Mouse (Mus musculus) brain, embryonic 14.5 days (tissue): ENCODE data around the gene Atox1. TPM values are rescaled to one million over a fixed set of nuclear protein-coding genes. Genes with fewer than 3 reads are reported as not detected.

ENCODE experiments used
- DNase-seq: peaks from one replicate; pipeline ENCODE4 v3.0.0-alpha.2; 2011; ENCODE audit warnings: low read depth
- CTCF ChIP-seq: fragments of 200-500 bp; IDR thresholded peaks from 2 replicates; pipeline ENCODE4 v1.5.1; 2012; ENCODE audit warnings: inconsistent platforms, mild to moderate bottlenecking, moderate library complexity, borderline replicate concordance; ENCODE audit not compliant: insufficient read depth, insufficient read length; ENCODE audit errors: extremely low read depth
- POLR2A ChIP-seq: fragments of 200-500 bp; IDR thresholded peaks from 2 replicates; pipeline ENCODE4 v1.6.1; 2012; ENCODE audit warnings: mild to moderate bottlenecking, inconsistent platforms, borderline replicate concordance; ENCODE audit not compliant: poor library complexity, insufficient read depth, insufficient read length, severe bottlenecking; ENCODE audit errors: extremely low read depth
- polyA plus RNA-seq: library from polyadenylated mRNA; depleted of rRNA; stranded (reverse); fragments of >200 nt; gene quantifications from 2 replicates; pipeline ENCODE4 v1.2.3, GENCODE M21; 2012; rRNA removed

Atox1 gene
- polyA plus RNA-seq, 1 experiment, result 179 TPM

DNA sequence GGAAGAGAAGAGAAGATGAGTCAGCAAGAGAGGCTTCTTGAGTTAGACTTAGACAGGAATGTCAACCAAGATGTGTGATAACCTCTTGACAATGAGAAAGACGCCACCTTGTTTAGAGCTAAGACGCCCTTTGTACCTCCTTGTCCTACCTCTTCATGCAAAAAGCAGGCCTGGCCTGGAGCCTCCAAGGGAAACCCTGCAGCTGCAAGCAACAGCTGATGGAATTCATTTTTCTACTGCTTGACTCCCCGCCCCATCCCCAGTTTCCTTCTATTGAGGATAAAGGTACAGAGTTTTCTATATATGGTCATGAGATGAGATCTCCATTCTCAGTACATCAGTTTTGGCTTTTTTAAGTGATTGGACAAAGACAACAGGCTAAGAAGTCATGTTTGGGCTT, 51.0 kb downstream of the Atox1 start:
- no peak for TF ChIP-seq POLR2A
- no peak for TF ChIP-seq CTCF
- DNase-seq, result no peak

DNA sequence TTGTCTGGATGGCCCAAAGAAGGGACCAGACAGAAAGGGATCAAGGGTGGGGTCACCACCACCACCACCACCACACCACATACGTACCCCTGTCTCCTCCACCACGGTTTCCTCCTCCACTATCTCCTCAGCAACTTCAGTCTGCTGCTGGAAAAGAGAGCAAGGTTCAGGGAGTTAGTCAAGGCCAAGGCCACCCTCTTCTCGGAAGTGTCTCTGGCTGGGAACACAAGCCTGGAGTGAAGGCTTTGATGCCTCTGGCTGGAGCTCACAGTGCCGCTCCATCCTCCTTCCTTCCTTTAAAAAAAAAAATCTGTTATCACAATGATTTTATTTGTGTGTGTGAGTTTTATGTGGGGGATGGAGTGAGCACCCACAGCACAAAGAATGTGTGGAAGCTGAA, 53.9 kb downstream of the Atox1 start:
- DNase-seq, result no peak
- no peak for TF ChIP-seq CTCF

DNA sequence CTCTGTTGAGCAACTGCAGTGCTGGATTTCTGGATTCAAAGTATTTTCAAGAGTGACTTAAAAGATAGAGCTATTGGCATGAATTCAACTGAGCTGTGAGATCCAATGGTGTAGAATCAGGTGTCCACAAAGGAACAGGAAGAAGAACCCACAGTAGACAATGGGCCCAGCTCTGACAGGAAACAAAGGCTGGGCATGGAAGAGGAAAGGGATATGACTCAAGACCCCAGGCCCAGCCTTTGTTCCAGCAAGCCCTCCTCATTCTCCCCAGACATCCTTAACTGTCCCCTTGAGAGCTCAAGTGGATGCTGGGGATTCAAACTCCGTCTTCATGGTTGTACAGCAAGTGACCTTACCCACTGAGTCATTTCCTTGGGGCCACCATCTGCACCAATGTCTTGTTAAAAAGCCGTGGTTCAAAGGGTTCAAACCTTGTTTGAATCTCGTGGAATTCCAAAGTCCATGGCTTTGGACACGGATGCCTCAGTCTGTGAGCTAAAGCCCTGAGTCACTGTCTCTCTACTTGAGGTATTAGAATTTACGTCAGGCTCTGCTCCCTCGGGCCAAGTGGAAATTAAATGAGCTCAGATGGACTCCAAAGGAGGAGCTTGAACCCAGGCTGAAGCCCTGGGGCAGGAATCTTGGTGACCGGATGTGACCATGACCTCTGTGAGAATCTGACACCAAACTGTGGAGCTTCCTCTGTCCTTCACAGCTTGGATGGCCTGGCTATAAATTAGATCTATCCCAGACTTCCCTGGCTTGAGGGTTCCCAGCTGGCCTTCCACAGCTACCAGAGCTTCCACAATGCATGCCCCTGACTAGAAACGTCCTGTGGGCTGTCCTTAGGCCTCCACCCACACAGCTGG, 55.2 kb downstream of the Atox1 start:
- no peak for TF ChIP-seq CTCF
- no peak for TF ChIP-seq POLR2A

DNA sequence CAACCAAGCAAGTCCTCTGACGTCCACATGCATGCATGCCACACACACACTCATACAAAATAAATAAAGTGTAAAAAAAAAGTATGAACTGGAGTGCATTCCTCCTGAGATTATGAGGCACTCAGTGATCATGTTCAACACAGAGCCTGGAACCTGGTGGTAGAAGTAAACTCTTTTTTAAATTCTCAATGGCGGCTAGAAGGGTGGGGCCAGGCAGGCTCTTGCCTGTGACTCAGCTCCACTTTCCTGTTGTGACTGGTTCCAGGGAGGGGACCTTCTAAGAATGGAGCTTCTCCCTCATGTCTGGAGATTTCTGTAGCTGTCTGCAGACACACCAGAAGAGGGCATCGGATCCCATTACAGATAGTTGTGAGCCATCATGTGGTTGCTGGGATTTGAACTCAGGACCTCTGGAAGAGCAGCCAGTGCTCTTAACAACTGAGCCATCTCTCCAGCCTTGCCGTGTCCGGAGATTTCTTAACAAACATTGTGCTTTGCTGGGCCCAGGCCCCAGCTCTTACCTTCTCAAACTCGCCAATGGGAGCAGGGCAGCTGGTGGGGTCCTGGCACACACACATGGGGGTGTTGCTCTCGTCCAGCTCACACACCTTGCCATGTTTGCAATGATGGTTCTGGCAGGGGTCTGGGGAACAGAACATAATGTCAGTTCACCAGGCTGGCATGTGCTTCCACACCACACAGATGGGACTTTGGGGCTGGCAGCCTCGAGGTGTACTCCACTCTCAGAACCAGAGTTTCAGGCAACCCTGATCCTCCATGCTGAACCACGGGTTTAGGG, 56.2 kb downstream of the Atox1 start:
- TF ChIP-seq POLR2A, result no peak
- TF ChIP-seq CTCF, result no peak
- no peak for DNase-seq

More for the DNA sequence above, 55.2 kb downstream of the Atox1 start:
- no peak for DNase-seq

DNA sequence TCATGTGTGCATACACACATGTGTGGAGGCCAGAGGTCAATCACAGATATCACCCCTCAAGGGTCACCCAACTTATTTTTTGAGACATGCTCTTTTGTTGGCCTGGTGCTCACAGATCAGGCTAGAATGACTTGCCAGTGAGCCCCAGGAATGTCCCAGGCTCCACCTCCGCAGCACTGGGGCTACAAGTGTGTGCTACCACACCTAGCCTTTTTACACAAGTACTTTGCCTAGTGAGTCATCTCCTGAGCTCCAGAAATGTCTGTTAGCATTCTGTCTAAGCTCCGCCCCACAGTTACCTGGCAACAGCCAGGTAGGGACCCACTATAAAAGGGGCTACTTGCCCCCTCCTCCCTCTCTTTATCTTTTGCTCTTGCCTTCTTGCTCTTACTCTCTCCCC, 60.2 kb downstream of the Atox1 start:
- DNase-seq, result no peak
- TF ChIP-seq POLR2A (no peak), CTCF (no peak)

DNA sequence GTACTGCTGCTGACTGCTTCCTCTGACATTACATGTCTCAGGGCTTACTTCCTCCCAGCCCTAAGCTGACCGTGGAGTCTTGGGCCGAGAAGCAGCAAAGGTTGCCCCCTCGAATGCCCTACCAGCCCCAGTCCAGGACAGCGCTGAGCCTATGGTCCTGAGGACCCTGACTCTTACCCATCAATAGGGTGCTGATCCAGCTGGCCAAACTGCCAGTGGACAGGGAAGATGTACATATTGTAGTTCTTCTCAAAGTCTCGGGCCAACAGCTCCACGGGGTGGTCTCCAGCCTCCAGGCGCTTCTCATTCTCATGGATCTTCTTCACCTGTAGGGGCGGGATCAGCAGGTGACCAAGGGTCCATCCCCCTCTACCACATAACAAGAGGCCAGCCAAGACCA, 62.7 kb downstream of the Atox1 start:
- TF ChIP-seq POLR2A, result no peak
- TF ChIP-seq CTCF, result no peak
- no peak for DNase-seq

DNA sequence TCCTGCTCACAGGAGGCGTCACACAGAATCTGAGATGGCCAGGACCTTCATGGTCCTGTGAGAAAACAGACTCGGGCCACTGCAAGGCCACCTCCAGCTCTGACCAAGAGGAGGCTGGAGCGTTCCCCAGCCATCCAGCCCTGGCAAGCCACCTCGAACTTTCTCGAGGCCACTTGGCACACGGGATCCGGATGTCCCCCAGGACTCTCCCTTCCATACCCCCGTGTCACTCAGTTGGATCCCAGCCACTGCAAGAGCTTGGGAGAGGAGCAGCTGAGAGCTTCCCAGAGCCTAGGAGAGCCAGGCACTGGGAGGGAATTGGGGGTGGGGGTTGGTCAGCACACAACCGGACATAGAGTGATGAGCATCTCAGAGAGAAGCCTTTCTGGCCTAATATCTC, 63.6 kb downstream of the Atox1 start:
- DNase-seq, result no peak
- no peak for TF ChIP-seq POLR2A
- TF ChIP-seq CTCF, result no peak

DNA sequence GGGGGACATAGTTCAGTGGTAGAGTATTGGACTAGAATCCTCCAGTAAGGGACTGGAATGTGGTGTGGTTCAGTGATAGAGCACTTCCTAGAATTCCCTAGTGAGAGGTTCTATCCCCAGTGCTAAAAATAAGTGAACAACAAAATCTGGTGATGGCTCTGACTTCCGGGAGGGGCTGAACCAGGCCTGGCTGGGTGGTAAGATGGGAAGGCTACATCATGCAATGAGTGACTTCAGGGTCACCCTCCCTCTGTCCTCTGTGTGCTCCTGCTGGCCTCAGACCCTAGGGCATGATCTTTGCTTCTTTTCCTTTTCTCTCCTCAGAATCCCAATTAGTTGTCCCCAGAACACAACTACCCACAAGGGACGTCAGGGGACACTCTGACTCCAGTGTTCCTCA, 64.0 kb downstream of the Atox1 start:
- DNase-seq, result no peak
- no peak for TF ChIP-seq POLR2A
- TF ChIP-seq CTCF, result no peak

Other genes with a start within 250 kb of the Atox1 start
- 0.18 and 0.51 TPM in 2 replicates for gene Fat2, start 124.7 kb downstream of the Atox1 start, polyA plus RNA-seq
- 340 and 497 TPM in 2 replicates for gene Sparc, start 38.1 kb downstream of the Atox1 start, polyA plus RNA-seq
- gene G3bp1, start 8.4 kb upstream of the Atox1 start, polyA plus RNA-seq, result 63.1 and 63.7 TPM in 2 replicates
- gene Glra1, start 147.0 kb upstream of the Atox1 start, polyA plus RNA-seq, result 0.34 and 1.3 TPM in 2 replicates